Mouse (Mus musculus) hindbrain, embryonic 14.5 days (tissue): Measurements from ENCODE around the gene Mamdc4. TPM values are rescaled to one million over a fixed set of nuclear protein-coding genes. Genes with fewer than 3 reads are reported as not detected.

ENCODE experiments used
- ATAC-seq: fragments of 200-750 bp; cut with Nextera tagmentation; 2 replicates; pipeline ENCODE4 v1.8.0; 2017; ENCODE audit warnings: moderate number of reproducible peaks, mild to moderate bottlenecking, moderate TSS enrichment, moderate library complexity; ENCODE audit not compliant: low FRiP score
- DNase-seq: peaks from one replicate; pipeline ENCODE4 v3.0.0-alpha.2; 2015; ENCODE audit warnings: low spot score
- H3K27ac ChIP-seq: fragments of 300-500 bp; sonication (generic); 2 replicates; pipeline ENCODE4 v1.5.1; 2014; ENCODE audit warnings: mild to moderate bottlenecking, moderate library complexity
- H3K27me3 ChIP-seq: fragments of 300-500 bp; sonication (generic); 2 replicates; pipeline ENCODE4 v1.6.1; 2014; ENCODE audit warnings: mild to moderate bottlenecking, low read length, mixed read lengths; ENCODE audit not compliant: control insufficient read depth, insufficient read depth
- H3K36me3 ChIP-seq: fragments of 300-500 bp; sonication (generic); replicated peaks from 2 replicates; pipeline ENCODE4 v1.6.1; 2014; ENCODE audit not compliant: control insufficient read depth, insufficient read depth
- H3K4me1 ChIP-seq: fragments of 300-500 bp; sonication (generic); replicated peaks from 2 replicates; pipeline ENCODE4 v1.6.1; 2014; ENCODE audit warnings: antibody characterized with exemption, low read length, mixed read lengths; ENCODE audit not compliant: control insufficient read depth, insufficient read depth
- H3K4me2 ChIP-seq: fragments of 300-500 bp; sonication (generic); replicated peaks from 2 replicates; pipeline ENCODE4 v1.6.1; 2014; ENCODE audit warnings: mild to moderate bottlenecking, moderate library complexity
- H3K4me3 ChIP-seq: fragments of 300-500 bp; sonication (generic); replicated peaks from 2 replicates; pipeline ENCODE4 v1.5.1; 2014; ENCODE audit warnings: mild to moderate bottlenecking, low read length
- H3K9ac ChIP-seq: fragments of 300-500 bp; sonication (generic); 2 replicates; pipeline ENCODE4 v1.6.1; 2014
- H3K9me3 ChIP-seq: fragments of 300-500 bp; sonication (generic); 2 replicates; pipeline ENCODE4 v1.6.1; 2016; ENCODE audit warnings: low read length; ENCODE audit not compliant: control insufficient read depth
- WGBS: fragments of 180-500 bp; shearing (Covaris S2); extraction: QIAGEN DNeasy Blood & Tissue Kit; methylation state at CpG from one replicate; pipeline ENCODE4 v1.1.7; 2014; 5-methylcytosine and 5-hydroxymethylcytosine counted together
- polyA plus RNA-seq: library from polyadenylated mRNA; unstranded; fragments of >200 nt; fragmentation: Nextera tagmentation; extraction: Ambion mirVana; gene quantifications from 2 replicates; pipeline ENCODE4 v1.2.1, GENCODE M21; 2014

Mamdc4 gene
- polyA plus RNA-seq, 1 experiment from 2014 or later = 1.7 TPM

DNA sequence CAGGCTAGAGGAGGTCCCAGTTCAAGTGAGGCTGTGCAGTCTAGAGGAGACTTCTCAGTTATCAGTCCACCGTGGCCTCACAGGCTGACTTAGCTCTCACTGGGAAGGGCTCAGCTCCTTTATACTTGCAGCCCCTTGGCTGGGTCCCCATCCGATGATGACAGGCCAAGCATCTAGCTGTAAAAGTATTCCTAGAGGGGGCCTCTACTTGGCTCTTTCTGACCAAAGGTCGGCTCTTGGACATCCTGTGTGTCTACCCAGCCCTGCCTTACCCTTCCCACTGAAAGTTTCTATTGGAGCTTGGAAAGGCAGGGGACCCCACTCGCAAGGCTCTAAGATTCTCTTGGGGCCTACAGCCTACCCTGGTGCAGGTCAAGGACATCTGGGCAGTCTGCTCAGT lies 3.4 kb downstream of the Mamdc4 start:
- peaks cover 25% of the 10 kb centered on the region for H3K36me3 ChIP-seq
- WGBS = 94% methylated on average over 4 of the region's 4 CpGs
- H3K9ac ChIP-seq = no peak overlapping the region
- no peak for ATAC-seq
- H3K4me1 ChIP-seq = peaks cover 21% of the 10 kb centered on the region
- H3K4me2 ChIP-seq = no peak overlapping the region
- no peak overlapping the region for H3K27ac ChIP-seq
- H3K27me3 ChIP-seq = peaks cover 9% of the 10 kb centered on the region
- H3K4me3 ChIP-seq = no peak overlapping the region
- H3K9me3 ChIP-seq = no peaks in the 10 kb centered on the region
- DNase-seq = no peak

DNA sequence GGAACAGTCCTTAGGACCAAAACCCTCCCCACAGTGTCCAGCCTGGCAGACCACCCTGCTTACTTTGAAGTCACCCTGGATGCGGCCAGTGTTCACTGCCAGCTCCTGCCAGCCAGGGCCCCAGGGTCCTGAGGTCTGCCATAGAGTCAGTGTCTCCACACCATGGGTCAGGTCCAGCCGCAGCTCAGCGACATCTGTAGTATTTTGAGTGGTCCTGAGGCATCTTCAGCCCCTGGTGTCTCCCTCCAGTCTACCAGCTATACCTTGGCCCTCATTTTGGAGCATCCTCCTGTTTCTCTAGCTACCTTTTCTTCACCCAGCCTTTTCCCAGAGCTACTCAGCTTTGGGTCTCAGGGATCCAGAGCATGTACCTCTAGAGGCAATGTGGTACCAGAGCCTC lies 5.3 kb downstream of the Mamdc4 start:
- peaks cover 13% of the 10 kb centered on the region for H3K4me1 ChIP-seq
- H3K36me3 ChIP-seq = peaks cover 43% of the 10 kb centered on the region
- 90% methylated on average over 3 of the region's 3 CpGs for WGBS

DNA sequence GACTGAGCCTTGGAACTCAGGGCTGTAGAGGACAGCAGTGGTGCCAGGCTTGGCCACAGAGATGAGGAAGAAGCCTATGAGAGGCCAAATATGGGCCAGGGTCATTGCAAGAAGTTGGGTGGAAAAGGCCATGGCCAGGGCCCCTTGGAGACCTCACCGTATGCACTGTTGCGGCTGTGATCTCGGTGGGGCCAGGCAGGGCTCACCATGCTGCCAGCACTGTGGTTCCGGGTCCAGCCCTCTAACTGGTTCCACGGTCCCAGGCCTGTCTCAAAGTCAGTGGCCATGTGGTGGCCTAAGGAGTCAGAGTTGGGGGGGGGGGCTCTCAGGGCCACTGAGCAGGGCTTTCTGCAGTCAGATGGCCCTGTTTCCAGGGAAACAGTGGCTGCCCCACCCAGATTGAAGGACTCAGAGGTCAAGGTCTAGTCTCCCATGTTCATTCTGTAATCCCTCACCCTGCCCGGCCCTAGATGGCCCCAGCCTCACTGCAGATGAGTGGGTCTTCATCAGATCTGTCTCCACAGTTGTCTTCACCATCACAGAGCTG lies 6.1 kb downstream of the Mamdc4 start:
- no peak overlapping the region for H3K27ac ChIP-seq
- 83% methylated on average over 6 of the region's 6 CpGs for WGBS
- no peak overlapping the region for H3K4me3 ChIP-seq
- no peaks in the 10 kb centered on the region for H3K9me3 ChIP-seq
- H3K36me3 ChIP-seq = peaks cover 51% of the 10 kb centered on the region
- no peak overlapping the region for H3K9ac ChIP-seq
- H3K27me3 ChIP-seq = no peaks in the 10 kb centered on the region
- no peak overlapping the region for H3K4me2 ChIP-seq
- peaks cover 6% of the 10 kb centered on the region for H3K4me1 ChIP-seq
- ATAC-seq (no peak), DNase-seq (no peak)

More for the DNA sequence above, 5.3 kb downstream of the Mamdc4 start:
- H3K27me3 ChIP-seq = no peaks in the 10 kb centered on the region
- H3K9me3 ChIP-seq = no peaks in the 10 kb centered on the region
- H3K9ac ChIP-seq = no peak overlapping the region
- no peak overlapping the region for H3K4me2 ChIP-seq
- DNase-seq = no peak
- no peak overlapping the region for H3K4me3 ChIP-seq
- H3K27ac ChIP-seq = no peak overlapping the region
- no peak for ATAC-seq

DNA sequence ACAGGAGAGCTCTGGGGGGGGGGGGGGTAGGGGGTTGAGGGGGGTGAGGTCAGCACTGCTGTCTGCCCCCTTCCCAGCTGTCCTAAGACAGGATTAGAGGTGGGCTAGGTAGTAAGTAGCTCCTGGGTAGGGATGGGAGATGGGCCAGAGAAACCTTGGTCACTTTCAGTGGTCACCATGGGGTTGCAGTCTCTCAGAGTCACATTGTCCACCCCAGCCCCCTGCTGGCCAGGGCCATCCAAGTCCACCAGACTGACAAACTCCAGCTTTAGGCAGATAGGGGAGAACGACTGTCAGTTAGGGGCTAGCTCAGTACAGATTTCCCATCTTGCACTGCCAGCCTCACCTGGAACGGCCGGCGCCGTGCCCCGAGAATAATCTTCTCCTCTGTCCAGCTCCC lies 8.1 kb downstream of the Mamdc4 start:
- Histone ChIP-seq H3K27ac (no peak overlapping the region), H3K9ac (no peak overlapping the region), H3K4me3 (no peak overlapping the region), H3K4me1 (no peaks in the 10 kb centered on the region), H3K36me3 (peaks cover 71% of the 10 kb centered on the region), H3K9me3 (no peaks in the 10 kb centered on the region), H3K27me3 (no peaks in the 10 kb centered on the region), H3K4me2 (no peak overlapping the region)
- ATAC-seq (no peak), DNase-seq (no peak)
- 84% methylated on average over 6 of the region's 6 CpGs for WGBS

DNA sequence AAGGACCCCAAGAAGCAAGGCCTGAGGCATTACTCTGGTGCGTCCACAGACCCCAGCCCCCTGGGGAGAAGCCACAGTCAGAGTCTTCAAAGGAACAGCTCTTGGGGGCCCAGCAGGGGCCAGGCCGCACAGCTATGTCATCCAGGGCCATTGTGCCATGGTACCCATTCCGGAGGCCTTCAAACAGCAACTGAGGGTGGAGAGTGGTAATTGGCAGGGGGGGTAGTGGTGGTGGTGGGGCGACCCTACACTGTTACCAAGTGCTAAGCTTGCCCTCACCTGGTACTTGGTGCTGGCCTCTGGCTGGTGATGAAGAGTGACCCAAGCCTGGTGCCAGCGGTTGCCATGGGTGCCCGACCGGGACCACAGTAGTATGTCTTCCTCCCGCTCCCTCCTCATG lies 8.9 kb downstream of the Mamdc4 start:
- DNase-seq (no peak), ATAC-seq (no peak)
- Histone ChIP-seq H3K36me3 (peaks cover 79% of the 10 kb centered on the region), H3K27ac (no peak overlapping the region), H3K9me3 (no peaks in the 10 kb centered on the region), H3K27me3 (no peaks in the 10 kb centered on the region), H3K4me3 (no peak overlapping the region), H3K4me2 (no peak overlapping the region), H3K4me1 (no peaks in the 10 kb centered on the region), H3K9ac (no peak overlapping the region)
- WGBS = 80% methylated on average over 8 of the region's 8 CpGs

DNA sequence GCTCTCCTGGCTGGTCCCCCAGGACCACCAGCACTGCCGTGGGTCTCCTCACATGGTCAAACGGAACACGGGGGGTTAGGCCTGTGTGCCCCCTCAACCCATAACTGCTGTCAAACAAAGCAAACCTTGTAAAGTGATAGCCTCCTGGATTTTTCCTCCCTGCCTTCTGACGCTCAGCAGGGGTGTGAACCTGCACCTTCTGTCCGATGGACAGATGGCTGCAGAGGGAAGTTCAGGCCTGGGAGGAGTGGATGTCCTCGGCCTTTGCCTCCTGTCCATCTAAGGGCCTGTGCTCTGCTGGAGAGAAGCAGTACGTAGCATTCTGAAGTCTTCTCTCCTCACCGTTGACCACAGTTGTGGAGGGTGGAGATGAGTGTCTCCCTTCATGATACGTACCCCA lies 12.7 kb downstream of the Mamdc4 start:
- 84% methylated on average over 9 of the region's 9 CpGs for WGBS
- no peak overlapping the region for H3K4me2 ChIP-seq
- DNase-seq = no peak

DNA sequence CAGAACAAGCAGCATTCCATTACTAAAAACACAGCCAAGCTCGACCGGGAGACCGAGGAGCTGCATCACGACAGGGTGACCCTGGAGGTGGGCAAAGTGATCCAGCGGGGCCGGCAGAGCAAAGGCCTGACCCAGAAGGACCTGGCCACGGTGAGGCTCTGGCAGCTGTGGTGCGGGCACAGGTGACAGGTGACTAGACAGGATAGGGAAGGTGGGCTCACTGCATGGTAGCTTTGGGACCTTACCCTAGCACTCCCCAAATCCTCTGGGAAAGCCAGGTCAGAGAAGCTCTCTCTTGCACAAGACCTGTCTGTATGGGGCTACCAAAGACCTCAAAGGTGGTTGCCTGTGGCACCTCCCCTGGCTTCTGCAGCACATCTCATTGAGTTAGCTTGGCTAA lies 14.1 kb downstream of the Mamdc4 start:
- H3K9me3 ChIP-seq = no peaks in the 10 kb centered on the region
- no peak for DNase-seq
- no peak overlapping the region for H3K9ac ChIP-seq
- no peak overlapping the region for H3K27ac ChIP-seq
- WGBS = 96% methylated on average over 8 of the region's 8 CpGs
- ATAC-seq = no peak
- peaks cover 57% of the 10 kb centered on the region for H3K36me3 ChIP-seq
- H3K4me3 ChIP-seq = no peak overlapping the region
- no peaks in the 10 kb centered on the region for H3K27me3 ChIP-seq
- H3K4me1 ChIP-seq = peaks cover 20% of the 10 kb centered on the region
- no peak overlapping the region for H3K4me2 ChIP-seq

More for the DNA sequence above, 12.7 kb downstream of the Mamdc4 start:
- Histone ChIP-seq H3K4me3 (no peak overlapping the region), H3K4me1 (peaks cover 15% of the 10 kb centered on the region), H3K27me3 (no peaks in the 10 kb centered on the region), H3K27ac (no peak overlapping the region), H3K9me3 (no peaks in the 10 kb centered on the region), H3K9ac (no peak overlapping the region), H3K36me3 (peaks cover 63% of the 10 kb centered on the region)
- no peak for ATAC-seq

DNA sequence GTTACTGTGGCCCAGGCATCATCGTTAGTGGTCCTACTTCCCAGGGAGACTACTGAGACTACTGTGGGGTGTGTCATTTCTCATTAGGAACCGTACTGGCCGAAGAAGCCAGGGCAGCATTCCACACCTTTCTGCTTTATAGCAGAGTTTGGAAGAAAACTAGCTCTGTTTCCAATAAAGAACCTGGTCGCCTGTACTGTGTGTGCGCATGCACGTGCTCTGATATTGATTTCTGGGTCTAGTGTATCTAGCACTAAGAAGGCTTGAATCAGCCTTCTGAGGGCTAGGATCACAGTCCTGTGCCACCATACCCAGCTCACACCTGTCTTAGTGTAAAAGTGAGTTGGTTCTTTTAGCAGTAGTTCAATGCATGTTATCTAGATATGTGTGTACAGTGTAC lies 15.9 kb downstream of the Mamdc4 start:
- H3K4me3 ChIP-seq = peak overlapping the region; percentile 96
- H3K9me3 ChIP-seq = no peaks in the 10 kb centered on the region
- DNase-seq (no peak), ATAC-seq (no peak)
- H3K27ac ChIP-seq = no peak overlapping the region
- H3K27me3 ChIP-seq = no peaks in the 10 kb centered on the region
- H3K9ac ChIP-seq = peak overlapping the region; percentile 99
- H3K4me2 ChIP-seq = peak overlapping the region; percentile 98
- H3K36me3 ChIP-seq = peaks cover 39% of the 10 kb centered on the region
- WGBS = 76% methylated on average over 6 of the region's 6 CpGs
- H3K4me1 ChIP-seq = peaks cover 20% of the 10 kb centered on the region

DNA sequence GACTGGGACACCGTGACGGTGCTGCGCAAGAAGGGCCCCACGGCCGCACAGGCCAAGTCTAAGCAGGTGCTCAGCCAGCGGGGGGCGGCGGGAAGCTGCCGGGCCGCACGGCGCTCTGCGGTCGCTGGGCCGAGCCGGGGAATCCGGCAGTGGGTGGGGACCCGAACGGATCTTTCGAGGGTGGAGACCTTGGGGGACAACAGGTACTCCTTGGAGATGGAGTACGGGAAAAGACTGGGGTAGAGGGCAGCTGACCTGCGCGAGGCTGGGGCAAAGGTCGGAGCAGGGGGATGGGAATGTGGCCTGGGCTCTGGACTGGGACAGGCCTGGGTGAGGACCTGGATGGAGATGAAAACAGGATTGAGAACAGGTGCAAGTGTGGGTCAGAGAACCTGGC lies 16.7 kb downstream of the Mamdc4 start:
- ATAC-seq = peak; percentile 26; the same call in 1 of the 2 replicates
- H3K27ac ChIP-seq = peak overlapping the region; percentile 72
- no peaks in the 10 kb centered on the region for H3K9me3 ChIP-seq
- H3K4me2 ChIP-seq = peak overlapping the region; percentile 98
- H3K9ac ChIP-seq = peak overlapping the region; percentile 99
- no peaks in the 10 kb centered on the region for H3K27me3 ChIP-seq
- peak overlapping the region; percentile 96 for H3K4me3 ChIP-seq
- no peak for DNase-seq
- 3% methylated on average over 24 of the region's 24 CpGs for WGBS
- H3K36me3 ChIP-seq = peaks cover 31% of the 10 kb centered on the region
- peaks cover 20% of the 10 kb centered on the region for H3K4me1 ChIP-seq
